Mouse (Mus musculus) cerebellum, adult 8-10 months (tissue): ENCODE measurements around the gene Rcsd1.

Experiments
- DNase-seq: peaks from one replicate; pipeline ENCODE4 v3.0.0; 2022

Rcsd1 gene

GRCm38 (mm10) chr1:165655482-165655881, 54.1 kb downstream of the Rcsd1 start:
- no peak for DNase-seq

- DNase-seq, result no peak
Measured at GRCm38 (mm10) chr1:165655022-165655421, 54.5 kb downstream of the Rcsd1 start.

- DNase-seq, result no peak
Measured at GRCm38 (mm10) chr1:165653126-165653885, 56.3 kb downstream of the Rcsd1 start.

DNA sequence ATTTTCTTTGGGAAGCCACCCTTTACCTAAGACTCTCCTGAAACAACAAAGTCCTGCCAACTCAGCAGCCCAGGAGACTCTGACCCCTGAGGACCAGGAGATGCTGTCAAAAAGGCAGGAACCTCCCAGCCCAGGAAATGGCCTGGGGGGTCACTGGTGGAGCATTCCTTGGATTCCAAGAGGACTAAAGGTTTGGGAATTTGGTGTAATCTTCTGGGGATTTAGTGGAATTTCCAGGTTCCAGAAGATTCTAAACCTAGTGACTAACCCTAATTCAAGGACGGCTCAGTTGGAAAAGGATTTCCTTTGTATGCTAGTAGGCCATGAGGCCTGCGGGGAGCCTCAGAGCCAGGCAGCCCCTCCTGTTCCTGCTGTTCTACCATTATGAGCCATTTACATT, 57.0 kb downstream of the Rcsd1 start:
- DNase-seq, result no peak

DNA sequence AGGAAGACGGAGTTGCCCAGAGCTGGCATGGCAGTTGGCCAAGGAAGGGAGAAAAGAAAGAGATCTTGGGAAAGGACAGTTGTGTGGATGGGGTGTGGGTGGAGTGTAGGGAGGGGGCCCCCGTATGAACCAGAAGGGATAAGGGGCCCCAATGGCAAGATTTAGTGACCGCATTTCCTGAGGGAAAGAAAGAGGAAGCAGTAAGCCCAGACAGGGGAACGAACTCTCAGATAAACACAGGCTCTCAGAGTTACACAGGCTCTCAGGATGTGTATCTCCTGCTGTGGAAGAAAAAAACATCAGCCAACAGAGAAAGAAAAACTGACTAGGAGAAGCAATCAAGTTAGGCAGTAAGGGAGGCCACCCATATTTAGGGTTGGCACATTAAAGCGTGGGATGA, 58.4 kb downstream of the Rcsd1 start:
- DNase-seq, result no peak

- DNase-seq, result no peak
Measured at GRCm38 (mm10) chr1:165645102-165645501, 64.5 kb downstream of the Rcsd1 start.

GRCm38 (mm10) chr1:165643735-165644134, 65.8 kb downstream of the Rcsd1 start:
- DNase-seq, result no peak

GRCm38 (mm10) chr1:165642780-165643311, 66.7 kb downstream of the Rcsd1 start:
- DNase-seq, result peak; percentile 61

GRCm38 (mm10) chr1:165641786-165642771, 67.5 kb downstream of the Rcsd1 start:
- DNase-seq, result peak; percentile 94

- peak; percentile 85 for DNase-seq
Measured at GRCm38 (mm10) chr1:165641271-165641771, 68.2 kb downstream of the Rcsd1 start.

DNA sequence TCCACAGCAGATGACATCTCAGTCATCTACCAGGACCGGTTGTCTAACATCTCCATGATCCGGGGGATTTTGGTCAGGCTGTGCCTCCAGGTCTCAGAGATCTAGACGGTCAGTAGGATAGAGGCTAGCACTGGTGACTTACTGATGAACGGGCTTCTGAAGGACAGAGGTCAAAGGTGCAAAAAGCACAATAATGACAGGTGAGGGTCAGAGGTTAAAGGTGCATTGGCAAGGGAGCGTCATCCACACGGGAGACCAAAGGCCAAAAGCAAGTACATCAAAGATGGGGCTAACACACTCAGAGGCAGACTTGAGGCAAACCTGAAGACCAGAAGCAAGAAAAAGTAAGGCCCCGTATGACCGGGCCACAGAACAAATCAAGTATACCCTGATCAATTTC, 73.3 kb downstream of the Rcsd1 start:
- no peak for DNase-seq

- DNase-seq, result no peak
Measured at GRCm38 (mm10) chr1:165635055-165635897, 74.3 kb downstream of the Rcsd1 start.

GRCm38 (mm10) chr1:165634151-165634884, 75.2 kb downstream of the Rcsd1 start, which contains the start of gene Mpzl1:
Gene Mpzl1 (minus strand): TSS chr1:165634538.
- peak; percentile 99 for DNase-seq

DNA sequence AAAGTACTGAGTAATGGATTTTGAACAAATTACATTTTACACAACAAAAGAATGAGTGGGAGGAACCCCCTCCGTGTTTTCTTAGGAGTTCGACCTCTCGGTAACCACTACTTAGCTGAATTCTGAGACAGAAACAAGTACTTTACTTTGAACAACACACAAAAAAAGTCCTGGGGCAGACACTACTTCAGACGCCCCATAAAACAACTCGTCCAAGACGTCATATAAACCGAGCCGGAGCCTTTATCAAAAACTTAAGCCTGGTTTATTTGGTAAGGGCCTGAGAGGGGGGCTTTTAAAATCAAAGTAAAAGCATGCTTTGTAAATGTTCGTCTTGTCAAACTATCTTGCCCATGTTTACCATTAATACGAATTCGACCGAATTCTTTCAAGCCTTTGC, 76.2 kb downstream of the Rcsd1 start:
- DNase-seq, result no peak

- peak; percentile 81 for DNase-seq
Measured at GRCm38 (mm10) chr1:165631136-165631535, 78.4 kb downstream of the Rcsd1 start.

DNA sequence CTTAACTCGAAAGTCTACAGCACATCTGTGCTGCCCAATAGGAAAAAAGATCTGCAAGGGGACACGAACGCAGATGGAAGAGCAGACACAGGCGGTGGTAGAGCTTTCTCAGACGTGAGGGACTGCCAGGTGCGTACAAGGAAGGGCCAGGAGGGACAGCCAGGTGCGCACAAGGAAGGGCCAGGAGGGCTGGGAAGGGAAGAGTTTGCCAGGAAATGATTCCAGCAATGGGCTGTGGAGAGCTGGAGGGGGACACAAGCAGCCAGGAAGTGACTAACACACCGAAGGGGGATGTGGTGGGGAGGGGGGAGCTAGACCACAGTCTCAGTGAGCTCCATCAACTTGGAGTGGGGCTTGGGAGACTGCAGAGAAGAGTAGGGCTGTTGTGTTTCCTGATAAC, 79.6 kb downstream of the Rcsd1 start:
- DNase-seq, result peak; percentile 43

DNA sequence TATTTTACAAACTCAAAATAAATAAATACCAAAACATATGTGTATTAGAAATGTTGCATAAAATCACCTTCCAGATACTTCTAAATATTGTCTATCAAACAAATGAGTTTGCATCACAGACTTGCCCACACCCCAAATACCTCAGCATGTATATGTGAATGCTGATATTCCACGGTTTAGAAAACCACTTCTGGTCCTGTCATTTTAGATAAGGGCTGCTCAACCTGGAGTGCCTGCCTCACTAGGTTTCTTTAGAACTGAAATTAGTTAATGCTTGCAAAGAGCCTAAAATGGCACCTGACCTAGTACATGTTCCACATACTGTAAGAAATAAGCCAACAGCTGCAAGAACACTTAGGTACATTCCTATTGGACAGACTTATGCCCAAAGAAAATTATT, 81.0 kb downstream of the Rcsd1 start:
- no peak for DNase-seq

- DNase-seq, result no peak
Measured at GRCm38 (mm10) chr1:165625896-165626295, 83.7 kb downstream of the Rcsd1 start.

DNA sequence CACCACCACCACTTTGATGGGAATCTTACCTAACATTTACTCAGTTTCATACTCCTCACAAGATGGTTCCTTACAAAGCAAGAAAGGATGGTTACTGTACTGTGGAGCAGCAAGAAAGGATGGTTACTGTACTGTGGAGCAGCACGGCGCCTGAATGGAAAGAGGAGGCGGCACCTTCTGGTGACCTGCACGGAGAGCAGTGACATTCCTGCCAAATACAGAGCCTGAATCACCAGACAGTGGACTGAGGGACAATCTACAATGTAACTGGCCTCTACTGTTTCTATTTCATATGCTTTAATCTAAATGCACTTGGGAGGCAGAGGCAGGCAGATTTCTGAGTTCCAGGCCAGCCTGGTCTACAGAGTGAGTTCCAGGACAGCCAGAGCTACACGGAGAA, 84.5 kb downstream of the Rcsd1 start:
- no peak for DNase-seq

- DNase-seq, result no peak
Measured at GRCm38 (mm10) chr1:165618201-165618624, 91.3 kb downstream of the Rcsd1 start.

DNA sequence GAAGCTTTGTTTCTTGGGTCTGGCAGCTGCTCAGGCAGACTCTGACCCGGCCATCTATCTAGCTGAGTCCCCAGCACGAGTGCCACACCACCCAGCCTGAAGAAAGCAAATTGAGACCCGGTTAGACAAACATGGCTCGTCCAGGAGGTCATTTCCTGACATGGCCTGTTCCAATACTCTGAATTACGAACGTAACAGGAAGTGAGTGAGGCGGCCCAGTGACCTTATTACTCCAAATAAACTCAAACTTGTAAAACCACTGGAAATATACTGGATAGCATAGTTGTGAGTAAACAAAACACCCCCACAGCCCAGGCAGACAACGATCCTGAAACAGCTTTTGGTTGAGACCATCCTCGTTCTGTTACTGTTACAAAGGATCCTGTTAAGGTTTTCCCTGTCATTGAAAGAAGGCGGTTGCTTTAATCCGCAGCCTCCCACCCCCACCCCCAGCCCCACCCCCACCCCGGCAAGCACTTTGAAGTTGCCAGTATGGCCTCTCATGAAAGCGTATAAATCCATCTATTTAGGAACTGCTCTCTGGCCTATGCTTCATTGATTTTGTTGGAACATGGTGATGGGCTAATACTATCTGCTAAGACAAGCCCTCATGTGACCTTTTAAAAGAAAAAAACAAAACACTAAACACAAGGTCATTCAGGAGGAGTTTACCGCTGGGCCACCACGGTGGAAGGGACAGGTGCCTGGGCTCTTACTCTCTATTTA, 92.2 kb downstream of the Rcsd1 start:
- DNase-seq, result no peak
